Mouse (Mus musculus): ENCODE results near the gene Ydjc. TPM values are rescaled to one million over a fixed set of nuclear protein-coding genes. Genes with fewer than 3 reads are reported as not detected.

Ydjc gene
- polyA plus RNA-seq, 1 experiment from 2014 or later: 8.9 TPM

- Histone ChIP-seq H3K4me3 (peak overlapping the region; percentile 100), H3K4me2 (replicated peaks) (peak overlapping the region; percentile 71), H3K4me1 (peaks cover 11% of the 10 kb centered on the region), H3K27ac (peak overlapping the region; percentile 67), H3K9me3 (no peaks in the 10 kb centered on the region), H3K27me3 (no peaks in the 10 kb centered on the region), H3K9ac (peak overlapping the region; percentile 100), H3K36me3 (no peaks in the 10 kb centered on the region)
- ATAC-seq (ENCODE audit: insufficient number of reproducible peaks, insufficient read depth, low FRiP score, low TSS enrichment): peak; percentile 81
- under 1% methylated on average over 62 of the region's 72 CpGs for WGBS
These were observed 56.7 kb downstream of the Ydjc start for GRCm38 (mm10) chr16:17200953-17201707.

DNA sequence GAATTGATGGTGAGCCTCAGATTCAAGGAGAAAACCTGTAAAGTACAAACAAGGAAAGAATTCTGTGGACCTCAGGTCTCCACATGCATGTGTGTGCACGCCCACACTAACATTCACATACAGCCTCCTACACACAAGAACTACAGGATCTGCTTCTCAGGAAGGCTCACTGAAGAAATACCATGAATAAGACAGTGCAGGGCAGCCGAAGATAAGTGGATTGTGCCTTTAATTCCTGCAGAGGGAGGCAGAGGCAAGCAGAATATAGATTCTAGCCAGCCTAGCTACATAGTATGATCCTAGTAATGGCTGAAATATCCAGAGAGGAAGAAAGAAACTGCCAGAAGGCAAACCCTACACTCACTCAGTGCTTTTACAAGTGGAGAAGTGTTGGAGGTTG is 57.6 kb downstream of the Ydjc start:
- Histone ChIP-seq H3K4me2 (replicated peaks) (peak overlapping the region; percentile 71; the same call in 1 of the 2 replicates), H3K36me3 (no peaks in the 10 kb centered on the region), H3K4me1 (peaks cover 11% of the 10 kb centered on the region), H3K4me3 (no peak overlapping the region), H3K27ac (no peak overlapping the region), H3K9ac (no peak overlapping the region), H3K27me3 (peaks cover 6% of the 10 kb centered on the region; the same call in 1 of the 2 replicates), H3K9me3 (no peaks in the 10 kb centered on the region)
- no peak for ATAC-seq (ENCODE audit: insufficient number of reproducible peaks, insufficient read depth, low FRiP score, low TSS enrichment)
- WGBS: 65% methylated on average over 2 of the region's 2 CpGs

DNA sequence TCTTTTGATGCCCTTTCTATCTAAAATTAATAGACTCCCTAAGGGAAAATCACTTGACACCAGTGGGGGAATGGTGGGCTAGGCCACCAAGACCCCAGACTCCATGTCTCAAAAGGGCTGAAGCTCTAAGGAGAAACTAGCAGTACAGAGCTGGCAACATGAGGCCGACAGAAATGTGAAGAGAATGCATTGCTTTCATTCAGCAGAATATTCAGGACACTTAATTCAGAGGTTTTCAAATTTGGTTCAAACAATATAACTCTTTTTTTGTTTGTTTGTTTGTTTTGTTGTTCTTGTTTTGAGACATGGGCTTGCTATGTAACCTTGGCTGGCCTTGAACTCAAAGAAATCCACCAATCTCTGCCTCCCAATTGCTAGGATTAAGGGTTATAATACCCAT is 58.1 kb downstream of the Ydjc start, which contains the start of gene Ube2l3:
TSS of gene Ube2l3 (minus strand) at position 101 of the 400 bp plus-strand sequence.
- no peak for ATAC-seq (ENCODE audit: insufficient number of reproducible peaks, insufficient read depth, low FRiP score, low TSS enrichment)
- no peak within 1 kb of the TSS for H3K27ac ChIP-seq
- no peaks in the 10 kb centered on the region for H3K36me3 ChIP-seq
- H3K9me3 ChIP-seq: no peaks in the 10 kb centered on the region
- H3K9ac ChIP-seq: peak within 1 kb of the TSS; percentile 100; the same call in 1 of the 2 replicates
- peak within 1 kb of the TSS; percentile 100 for H3K4me3 ChIP-seq
- peaks cover 9% of the 10 kb centered on the region for H3K27me3 ChIP-seq
- 76% methylated on average over 1 of the region's 1 CpGs for WGBS
- H3K4me1 ChIP-seq: peaks cover 11% of the 10 kb centered on the region
- H3K4me2 ChIP-seq (replicated peaks): peak within 1 kb of the TSS; percentile 71

DNA sequence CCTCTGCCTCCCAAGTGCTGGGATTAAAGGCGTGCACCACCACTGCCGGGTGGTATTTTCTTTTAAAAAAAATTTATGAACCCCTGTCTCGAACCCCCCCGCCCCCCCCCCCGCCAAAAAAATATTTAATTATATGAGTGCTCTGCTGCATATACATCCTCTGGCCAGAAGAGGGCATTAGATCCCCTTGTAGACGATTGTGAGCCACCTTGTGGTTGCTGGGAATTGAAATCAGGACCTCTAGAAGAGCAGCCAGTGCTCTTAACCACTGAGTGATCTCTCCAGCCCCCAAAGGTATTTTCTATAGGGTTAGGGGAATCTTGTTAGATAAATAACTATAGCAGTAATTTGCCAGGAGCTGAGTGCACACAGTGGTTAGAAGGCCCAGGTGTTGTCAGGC is 60.6 kb downstream of the Ydjc start:
- Histone ChIP-seq H3K36me3 (no peaks in the 10 kb centered on the region), H3K4me1 (peaks cover 18% of the 10 kb centered on the region), H3K9ac (no peak overlapping the region), H3K27me3 (peaks cover 21% of the 10 kb centered on the region), H3K9me3 (no peaks in the 10 kb centered on the region), H3K27ac (no peak overlapping the region), H3K4me2 (replicated peaks) (no peak overlapping the region), H3K4me3 (no peak overlapping the region)
- WGBS: 5% methylated on average over 6 of the region's 6 CpGs
- ATAC-seq (ENCODE audit: insufficient number of reproducible peaks, insufficient read depth, low FRiP score, low TSS enrichment): no peak

DNA sequence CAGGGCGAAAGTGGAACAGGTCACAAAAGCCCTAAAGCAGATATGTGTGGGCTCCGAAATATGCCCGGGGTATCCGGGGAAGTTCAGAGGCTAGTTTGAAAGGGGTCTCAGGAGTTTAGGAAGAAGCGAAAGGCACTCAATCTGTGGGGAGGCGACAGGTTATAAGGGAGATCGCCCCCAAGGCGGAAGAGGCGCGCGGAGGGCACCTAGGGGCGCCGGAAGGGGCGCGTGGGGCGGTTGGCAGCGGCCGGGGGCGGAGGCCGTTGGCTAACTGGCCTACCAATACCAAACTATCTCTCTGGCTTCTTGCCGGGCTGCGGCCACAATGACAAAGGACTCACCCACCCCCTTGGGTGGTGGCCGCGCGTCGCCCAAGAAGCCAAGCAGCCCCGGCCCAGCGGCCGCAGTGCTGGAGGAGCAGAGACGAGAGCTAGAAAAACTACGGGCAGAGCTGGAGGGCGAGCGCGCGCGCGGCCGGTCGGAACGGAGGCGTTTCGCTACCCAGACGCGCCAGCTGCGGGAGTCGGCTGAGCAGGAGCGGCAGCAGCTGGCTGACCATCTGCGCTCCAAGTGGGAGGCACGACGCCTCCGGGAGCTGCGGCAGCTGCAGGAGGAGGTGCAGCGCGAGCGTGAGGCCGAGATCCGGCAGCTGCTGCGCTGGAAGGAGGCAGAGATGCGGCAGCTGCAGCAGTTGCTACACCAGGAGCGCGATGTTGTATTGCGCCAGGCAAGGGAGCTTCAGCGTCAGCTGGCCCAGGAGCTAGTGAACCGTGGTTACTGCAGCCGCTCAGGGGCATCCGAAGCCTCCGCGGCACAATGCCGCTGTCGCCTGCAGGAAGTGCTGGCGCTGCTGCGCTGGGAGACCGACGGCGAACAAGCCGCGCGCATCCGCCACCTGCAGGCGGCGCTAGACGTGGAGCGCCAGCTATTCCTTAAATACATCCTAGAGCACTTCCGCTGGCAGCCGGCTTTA is 64.3 kb downstream of the Ydjc start, which contains the start of gene Rimbp3:
TSS of gene Rimbp3 (plus strand) at position 215 of the 973 bp plus-strand sequence.
- Histone ChIP-seq H3K36me3 (no peaks in the 10 kb centered on the region), H3K4me2 (replicated peaks) (peak within 1 kb of the TSS; percentile 98), H3K9me3 (no peaks in the 10 kb centered on the region), H3K9ac (peak within 1 kb of the TSS; percentile 63), H3K4me1 (peaks cover 21% of the 10 kb centered on the region), H3K27me3 (peaks cover 42% of the 10 kb centered on the region), H3K4me3 (peak within 1 kb of the TSS; percentile 47), H3K27ac (peak within 1 kb of the TSS; percentile 14; the same call in 1 of the 2 replicates)
- peak; percentile 65; the same call in 1 of the 2 replicates for ATAC-seq (ENCODE audit: insufficient number of reproducible peaks, insufficient read depth, low FRiP score, low TSS enrichment)
- WGBS: under 1% methylated on average over 85 of the region's 85 CpGs

DNA sequence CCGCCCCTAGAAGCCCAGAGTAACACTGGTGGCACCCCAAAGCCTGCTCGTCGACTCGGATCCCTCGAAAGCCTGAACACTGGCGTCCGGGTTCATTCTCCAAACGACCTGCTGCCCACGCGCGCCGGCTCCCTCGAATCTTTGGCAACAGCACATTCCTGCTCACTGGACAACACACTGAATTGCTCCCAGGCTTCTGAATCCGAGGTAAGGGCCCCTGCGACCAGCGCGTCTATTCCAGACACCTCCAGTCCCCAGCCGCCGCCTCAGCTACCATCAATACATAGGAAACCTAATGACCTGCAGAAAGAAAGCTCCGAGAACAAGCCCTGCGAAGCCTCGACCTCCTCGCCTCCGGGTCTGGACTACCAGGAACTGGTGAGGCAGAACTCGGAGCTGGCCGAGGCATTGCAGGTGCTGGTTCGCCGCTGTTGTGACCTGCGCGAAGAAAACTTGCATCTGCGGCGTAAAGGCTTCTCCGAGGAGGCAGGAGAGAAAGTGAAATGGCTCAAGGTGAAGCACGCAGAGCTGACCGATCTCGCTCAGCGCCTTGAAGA is 65.1 kb downstream of the Ydjc start:
- peak overlapping the region; percentile 33 for H3K9ac ChIP-seq
- no peak overlapping the region for H3K27ac ChIP-seq
- H3K9me3 ChIP-seq: no peaks in the 10 kb centered on the region
- no peaks in the 10 kb centered on the region for H3K36me3 ChIP-seq
- H3K4me3 ChIP-seq: peak overlapping the region; percentile 47
- WGBS: 3% methylated on average over 37 of the region's 37 CpGs
- peak overlapping the region; percentile 98 for H3K4me2 ChIP-seq (replicated peaks)
- ATAC-seq (ENCODE audit: insufficient number of reproducible peaks, insufficient read depth, low FRiP score, low TSS enrichment): no peak
- peaks cover 42% of the 10 kb centered on the region for H3K27me3 ChIP-seq
- H3K4me1 ChIP-seq: peaks cover 21% of the 10 kb centered on the region

MicroRNAs within 50 kb of the gene (microRNA counts, 519-probe panel; counts per million panel counts)
- microRNA mmu-miR-130b: 5,699 counts per million, percentile 92 among the panel's probes with 10 or more counts
- microRNA mmu-miR-301b: 4,596 counts per million, percentile 83 among the panel's probes with 10 or more counts

Small RNA genes within 50 kb of the gene (microRNA-seq; reads per million reads assigned to microRNA genes)
- gene Mir130b (8,955 reads per million, percentile 94 among the genes with 10 or more reads in this experiment), gene Mir301b (201 reads per million, percentile 62 among the genes with 10 or more reads in this experiment)

Other genes starting within 250 kb of the Ydjc start
- gene Ppm1f, start 248.2 kb upstream of the Ydjc start, polyA plus RNA-seq (2016; fragmentation: Nextera tagmentation; extraction: Ambion mirVana): 36.3 and 38.4 TPM in 2 replicates
- 142 and 146 TPM in 2 replicates for gene Mapk1, start 161.2 kb upstream of the Ydjc start, polyA plus RNA-seq (2016; fragmentation: Nextera tagmentation; extraction: Ambion mirVana)
- 80.4 and 84.0 TPM in 2 replicates for gene Ypel1, start 74.9 kb upstream of the Ydjc start, polyA plus RNA-seq (2016; fragmentation: Nextera tagmentation; extraction: Ambion mirVana)
- gene Ppil2, start 33.4 kb upstream of the Ydjc start, polyA plus RNA-seq (2016; fragmentation: Nextera tagmentation; extraction: Ambion mirVana): 150 and 168 TPM in 2 replicates
- gene 2610318N02Rik, start 19.5 kb upstream of the Ydjc start, polyA plus RNA-seq (2016; fragmentation: Nextera tagmentation; extraction: Ambion mirVana): 81.0 and 85.5 TPM in 2 replicates
- gene Sdf2l1, start 12.2 kb upstream of the Ydjc start, polyA plus RNA-seq (2016; fragmentation: Nextera tagmentation; extraction: Ambion mirVana): 64.2 and 70.0 TPM in 2 replicates
- 0.61 and 1.1 TPM in 2 replicates for gene Ccdc116, start 2.6 kb downstream of the Ydjc start, polyA plus RNA-seq (2016; fragmentation: Nextera tagmentation; extraction: Ambion mirVana)
- gene Ube2l3, start 58.0 kb downstream of the Ydjc start, polyA plus RNA-seq (2016; fragmentation: Nextera tagmentation; extraction: Ambion mirVana): 339 and 358 TPM in 2 replicates
- gene Rimbp3, start 64.0 kb downstream of the Ydjc start, polyA plus RNA-seq (2016; fragmentation: Nextera tagmentation; extraction: Ambion mirVana): 0.46 and 0.52 TPM in 2 replicates
- 10.6 and 12.7 TPM in 2 replicates for gene Hic2, start 89.0 kb downstream of the Ydjc start, polyA plus RNA-seq (2016; fragmentation: Nextera tagmentation; extraction: Ambion mirVana)
- gene Tmem191c, start 131.5 kb downstream of the Ydjc start, polyA plus RNA-seq (2016; fragmentation: Nextera tagmentation; extraction: Ambion mirVana): 15.0 TPM in 2 replicates
- gene Serpind1, start 186.8 kb downstream of the Ydjc start, polyA plus RNA-seq (2016; fragmentation: Nextera tagmentation; extraction: Ambion mirVana): 0.39 and 0.51 TPM in 2 replicates